Mouse (Mus musculus) MEL (cell line): ENCODE data around the gene Smarcc2. TPM values are rescaled to one million over a fixed set of nuclear protein-coding genes. Genes with fewer than 3 reads are reported as not detected.

Source experiments
- DNase-seq: peaks from one replicate; pipeline ENCODE4 v3.0.0; 2011; ENCODE audit warnings: low read depth, low spot score
- H3K27ac ChIP-seq: 2 replicates; pipeline ENCODE4 v1.5.1; 2012; ENCODE audit warnings: low read depth, mild to moderate bottlenecking, control low read depth, low read length, moderate library complexity; ENCODE audit not compliant: control insufficient read depth
- H3K27me3 ChIP-seq, 2 experiments: fragments of 150-350 bp in 1 of 2; sonication (generic) in 1 of 2; 2 replicates each; pipeline ENCODE4 v1.6.1; 2012; ENCODE audit warnings: low read length in 2 of 2, mild to moderate bottlenecking in 2 of 2, improper control_type of control experiment in 1 of 2, moderate library complexity in 1 of 2; ENCODE audit not compliant: insufficient read depth in 2 of 2, control insufficient read depth in 1 of 2
- H3K36me3 ChIP-seq, 2 experiments: 2 replicates each; pipeline ENCODE4 v1.6.1; 2012 to 2014; ENCODE audit warnings: low read length in 2 of 2, improper control_type of control experiment in 1 of 2, inconsistent platforms in 1 of 2, mild to moderate bottlenecking in 1 of 2; ENCODE audit not compliant: insufficient read depth in 2 of 2, control insufficient read depth in 1 of 2
- H3K4me1 ChIP-seq, 2 experiments: fragments of 150-350 bp in 1 of 2; sonication (generic) in 1 of 2; 2 replicates each; pipeline ENCODE4 v1.6.1; 2012; ENCODE audit warnings: low read length in 2 of 2, improper control_type of control experiment in 1 of 2, mild to moderate bottlenecking in 1 of 2; ENCODE audit not compliant: insufficient read depth in 2 of 2, control insufficient read depth in 1 of 2
- H3K4me3 ChIP-seq, 2 experiments: fragments of 150-350 bp in 1 of 2; sonication (generic) in 1 of 2; 2 replicates each; pipeline ENCODE4 v1.5.1; 2012; ENCODE audit warnings: low read depth in 2 of 2, low read length in 2 of 2, mild to moderate bottlenecking in 2 of 2, moderate library complexity in 2 of 2, control low read depth in 1 of 2, improper control_type of control experiment in 1 of 2; ENCODE audit not compliant: control insufficient read depth in 1 of 2, insufficient read depth in 1 of 2
- H3K79me2 ChIP-seq: 2 replicates; pipeline ENCODE4 v1.6.1; 2012; ENCODE audit warnings: mild to moderate bottlenecking, low read length, moderate library complexity; ENCODE audit not compliant: control insufficient read depth, poor library complexity, insufficient read depth
- H3K9ac ChIP-seq: 2 replicates; pipeline ENCODE4 v1.6.1; 2012; ENCODE audit warnings: low read depth, mild to moderate bottlenecking, control low read depth, low read length, moderate library complexity; ENCODE audit not compliant: control insufficient read depth, poor library complexity, severe bottlenecking
- H3K9me3 ChIP-seq: fragments of 150-350 bp; sonication (generic); replicated peaks from 2 replicates; pipeline ENCODE4 v1.6.1; 2012; ENCODE audit warnings: mild to moderate bottlenecking, low read length, improper control_type of control experiment, moderate library complexity; ENCODE audit not compliant: insufficient read depth
- E2F4 ChIP-seq: IDR thresholded peaks from 2 replicates; pipeline ENCODE4 v1.6.1; 2011; ENCODE audit warnings: low read depth, low read length, improper control_type of control experiment, borderline replicate concordance
- ELF1 ChIP-seq: IDR thresholded peaks from 2 replicates; pipeline ENCODE4 v1.6.1; 2014; ENCODE audit warnings: low read depth, mild to moderate bottlenecking, inconsistent platforms, low read length, improper control_type of control experiment, moderate library complexity
- EP300 ChIP-seq, 2 experiments: IDR thresholded peaks; 2 replicates each; pipeline ENCODE4 v1.6.1; 2011; ENCODE audit warnings: improper control_type of control experiment in 2 of 2, low read length in 2 of 2, low read depth in 1 of 2, mild to moderate bottlenecking in 1 of 2
- ETS1 ChIP-seq: IDR thresholded peaks from 2 replicates; pipeline ENCODE4 v1.6.1; 2012; ENCODE audit warnings: low read depth, mild to moderate bottlenecking, inconsistent platforms, low read length, improper control_type of control experiment, moderate library complexity
- GATA1 ChIP-seq: IDR thresholded peaks from 2 replicates; pipeline ENCODE4 v1.6.1; 2011; ENCODE audit warnings: low read depth, low read length, improper control_type of control experiment
- HCFC1 ChIP-seq: IDR thresholded peaks from 2 replicates; pipeline ENCODE4 v1.6.1; 2012; ENCODE audit warnings: low read depth, mild to moderate bottlenecking, inconsistent platforms, low read length, improper control_type of control experiment, moderate library complexity
- MAFK ChIP-seq: IDR thresholded peaks from 2 replicates; pipeline ENCODE4 v1.6.1; 2011; ENCODE audit warnings: low read depth, mild to moderate bottlenecking, low read length, improper control_type of control experiment, borderline replicate concordance
- MYB ChIP-seq: IDR thresholded peaks from 2 replicates; pipeline ENCODE4 v1.6.1; 2011; ENCODE audit warnings: mild to moderate bottlenecking, low read depth, low read length, improper control_type of control experiment
- MYC ChIP-seq: IDR thresholded peaks from 2 replicates; pipeline ENCODE4 v1.6.1; 2011; ENCODE audit warnings: low read depth, mild to moderate bottlenecking, low read length, improper control_type of control experiment, moderate library complexity
- NRF1 ChIP-seq: IDR thresholded peaks from 2 replicates; pipeline ENCODE4 v1.6.1; 2014; ENCODE audit warnings: low read depth, mild to moderate bottlenecking, inconsistent platforms, low read length, improper control_type of control experiment, moderate library complexity; ENCODE audit not compliant: poor library complexity, insufficient read depth, severe bottlenecking
- POLR2AphosphoS2 ChIP-seq: IDR thresholded peaks from 2 replicates; pipeline ENCODE4 v1.6.1; 2011; ENCODE audit warnings: low read length, improper control_type of control experiment
- RAD21 ChIP-seq: IDR thresholded peaks from 2 replicates; pipeline ENCODE4 v1.6.1; 2011; ENCODE audit warnings: mild to moderate bottlenecking, low read depth, low read length, improper control_type of control experiment
- RCOR1 ChIP-seq: IDR thresholded peaks from 2 replicates; pipeline ENCODE4 v1.6.1; 2012; ENCODE audit warnings: low read depth, mild to moderate bottlenecking, inconsistent platforms, low read length, improper control_type of control experiment
- TCF12 ChIP-seq: IDR thresholded peaks from 2 replicates; pipeline ENCODE4 v1.6.1; 2014; ENCODE audit warnings: low read depth, mild to moderate bottlenecking, inconsistent platforms, low read length, improper control_type of control experiment, moderate library complexity
- ZC3H11A ChIP-seq: IDR thresholded peaks from 2 replicates; pipeline ENCODE4 v1.6.1; 2012; ENCODE audit warnings: low read depth, mild to moderate bottlenecking, inconsistent platforms, low read length, improper control_type of control experiment
- polyA plus RNA-seq, 2 experiments: library from polyadenylated mRNA; stranded (reverse) in 1 of 2; unstranded in 1 of 2; fragments of >175 nt in 1 of 2; fragments of >200 nt in 1 of 2; gene quantifications; 2 replicates each; pipeline versions ENCODE4 v1.2.1 to v1.2.4; 2012; ENCODE audit warnings: low replicate concordance in 2 of 2, low read depth in 1 of 2; ENCODE audit not compliant: insufficient read length in 2 of 2, insufficient read depth in 1 of 2, missing spikeins in 1 of 2
- total RNA-seq: library from RNA; depleted of rRNA; stranded (reverse); fragments of 300-350 nt; gene quantifications from 2 replicates; pipeline ENCODE4 v1.2.3, GENCODE M21; 2012

Gene Smarcc2
- total and polyA plus RNA-seq, 3 experiments, result 24.8 to 226 (median 68.8) TPM

DNA sequence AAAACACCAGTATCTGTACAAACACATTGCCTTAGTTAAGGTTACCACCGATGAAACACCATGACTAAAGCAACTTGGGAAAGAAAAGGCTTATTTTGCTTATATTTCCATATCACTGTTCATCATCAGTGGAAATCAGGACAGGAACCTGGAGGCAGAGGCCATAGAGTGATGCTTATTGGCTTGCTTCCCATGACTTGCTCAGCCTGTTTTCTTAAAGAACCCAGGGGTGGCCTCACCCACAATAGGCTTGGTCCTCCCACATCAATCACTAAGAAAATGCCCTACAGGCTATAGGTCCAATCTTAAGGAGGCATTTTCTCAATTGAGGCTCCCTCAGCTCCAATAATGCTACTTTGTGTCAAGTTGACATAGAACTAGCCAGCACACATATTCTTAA, 16.3 kb upstream of the Smarcc2 start:
- Histone ChIP-seq H3K9ac (no peak overlapping the region), H3K27me3 (no peaks in the 10 kb centered on the region), H3K27ac (no peak overlapping the region), H3K9me3 (no peaks in the 10 kb centered on the region), H3K4me1 (peaks cover 5 to 14% of the 10 kb centered on the region in 2 experiments), H3K4me3 (no peak overlapping the region), H3K79me2 (no peaks in the 10 kb centered on the region), H3K36me3 (peaks cover 0 to 11% of the 10 kb centered on the region in 2 experiments)
- TF ChIP-seq MYB (no peak), ZC3H11A (no peak), HCFC1 (no peak), POLR2AphosphoS2 (0 out of 2 replicates have a peak, but pooled peaks have one; percentile 58)
- DNase-seq, result no peak

DNA sequence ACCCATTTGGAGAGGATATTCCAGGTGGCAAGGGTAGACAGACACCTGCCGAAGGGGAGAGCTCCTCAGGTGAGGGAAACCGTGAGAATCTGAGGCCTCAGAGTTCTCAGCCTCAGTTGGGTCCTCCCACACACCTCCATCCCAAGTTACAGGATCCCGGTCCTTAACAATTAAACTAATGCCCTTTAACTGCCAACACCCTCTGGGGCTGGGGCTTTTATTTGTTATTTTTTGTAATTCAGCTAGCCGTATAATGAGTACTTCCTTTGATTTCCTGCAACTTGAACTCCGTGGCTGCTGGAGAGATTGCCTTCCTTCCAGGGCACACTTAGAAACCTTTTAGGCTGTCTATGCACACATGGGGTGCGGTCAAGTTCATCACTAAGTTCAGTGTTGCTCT, 14.7 kb upstream of the Smarcc2 start:
- no peaks in the 10 kb centered on the region for H3K27me3 ChIP-seq
- peaks cover 0 to 11% of the 10 kb centered on the region in 2 experiments; a peak in 3 of 4 replicates for H3K36me3 ChIP-seq
- H3K27ac ChIP-seq, result no peak overlapping the region
- H3K9ac ChIP-seq, result no peak overlapping the region
- TF ChIP-seq MYC (no peak), ETS1 (no peak), E2F4 (no peak), POLR2AphosphoS2 (no peak), NRF1 (no peak), MAFK (no peak), TCF12 (no peak), ZC3H11A (no peak), EP300 (IDR thresholded peaks at IDR 0.05; ENCODE audit: low read depth in 1 of 2, low read length in 2 of 2) (no peak)
- H3K9me3 ChIP-seq, result no peaks in the 10 kb centered on the region
- H3K4me1 ChIP-seq, result peaks cover 5 to 14% of the 10 kb centered on the region in 2 experiments
- H3K4me3 ChIP-seq, result no peak overlapping the region
- H3K79me2 ChIP-seq, result no peaks in the 10 kb centered on the region
- DNase-seq, result no peak

DNA sequence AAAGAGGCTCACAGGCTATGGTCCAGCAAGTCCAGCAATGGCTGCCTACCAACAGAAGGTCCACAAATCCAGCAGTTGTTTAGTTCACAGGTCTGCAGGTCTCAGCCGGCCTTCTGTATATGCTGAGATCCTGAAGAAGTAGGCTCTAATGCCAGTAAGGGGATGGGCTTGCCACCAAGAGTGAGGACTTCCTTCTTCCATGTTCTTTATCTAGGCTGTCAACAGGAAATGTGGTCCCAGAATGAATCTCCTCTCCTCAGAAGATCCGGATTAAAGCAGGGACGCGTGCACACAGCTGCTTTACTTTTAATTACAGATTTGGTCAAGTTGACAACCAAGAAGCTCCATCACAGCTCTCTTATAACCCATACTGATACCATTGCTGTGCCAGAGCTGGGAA, 13.6 kb upstream of the Smarcc2 start:
- no peaks in the 10 kb centered on the region for H3K79me2 ChIP-seq
- TF ChIP-seq ETS1, result no peak
- TF ChIP-seq RCOR1, result peak; percentile 78
- TF ChIP-seq ELF1, result 0 out of 2 replicates have a peak, but pooled peaks have one; percentile 15
- 0 out of 2 replicates have a peak, but pooled peaks have one; percentile 35 for TF ChIP-seq GATA1
- no peak for TF ChIP-seq RAD21
- peaks cover 5 to 14% of the 10 kb centered on the region in 2 experiments for H3K4me1 ChIP-seq
- H3K4me3 ChIP-seq, result no peak overlapping the region
- H3K9me3 ChIP-seq, result no peaks in the 10 kb centered on the region
- no peak overlapping the region for H3K27ac ChIP-seq
- H3K27me3 ChIP-seq, result no peaks in the 10 kb centered on the region
- DNase-seq, result peak; percentile 42
- H3K9ac ChIP-seq, result no peak overlapping the region
- H3K36me3 ChIP-seq, result peaks cover 0 to 11% of the 10 kb centered on the region in 2 experiments; a peak in 2 of 4 replicates
